Mouse (Mus musculus) stomach, postnatal 0 days (tissue): Measurements from ENCODE around the gene Gm36210.

Experiments
- CTCF ChIP-seq: IDR thresholded peaks from 2 replicates; pipeline ENCODE4 v1.5.1; 2016; ENCODE audit warnings: antibody characterized with exemption, low read depth, mild to moderate bottlenecking, moderate library complexity
- EP300 ChIP-seq: optimal IDR thresholded peaks from 2 replicates; pipeline ENCODE3; 2016; ENCODE audit warnings: antibody characterized with exemption

DNA sequence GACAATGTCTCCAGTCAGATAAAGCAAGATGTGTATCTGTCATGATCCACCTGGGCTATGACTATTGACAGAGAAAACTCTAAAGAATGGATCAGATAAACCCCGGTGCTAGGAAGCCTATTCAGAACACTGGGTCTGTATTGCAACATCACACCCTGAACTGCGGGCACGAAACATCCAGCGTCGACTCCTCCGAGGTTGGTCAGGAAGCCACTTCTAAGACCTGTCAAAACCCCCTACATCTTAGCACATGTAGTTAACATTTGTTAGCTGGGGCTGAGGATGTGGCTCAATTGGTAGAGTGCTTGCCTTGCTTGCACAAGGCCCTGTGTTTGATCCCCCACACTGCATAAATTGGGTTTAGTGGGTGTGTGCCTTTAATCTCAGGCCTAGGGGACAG, 42.1 kb upstream of the Gm36210 start:
- TF ChIP-seq CTCF (no peak), EP300 (no peak)
